In the genomic region with DNA sequence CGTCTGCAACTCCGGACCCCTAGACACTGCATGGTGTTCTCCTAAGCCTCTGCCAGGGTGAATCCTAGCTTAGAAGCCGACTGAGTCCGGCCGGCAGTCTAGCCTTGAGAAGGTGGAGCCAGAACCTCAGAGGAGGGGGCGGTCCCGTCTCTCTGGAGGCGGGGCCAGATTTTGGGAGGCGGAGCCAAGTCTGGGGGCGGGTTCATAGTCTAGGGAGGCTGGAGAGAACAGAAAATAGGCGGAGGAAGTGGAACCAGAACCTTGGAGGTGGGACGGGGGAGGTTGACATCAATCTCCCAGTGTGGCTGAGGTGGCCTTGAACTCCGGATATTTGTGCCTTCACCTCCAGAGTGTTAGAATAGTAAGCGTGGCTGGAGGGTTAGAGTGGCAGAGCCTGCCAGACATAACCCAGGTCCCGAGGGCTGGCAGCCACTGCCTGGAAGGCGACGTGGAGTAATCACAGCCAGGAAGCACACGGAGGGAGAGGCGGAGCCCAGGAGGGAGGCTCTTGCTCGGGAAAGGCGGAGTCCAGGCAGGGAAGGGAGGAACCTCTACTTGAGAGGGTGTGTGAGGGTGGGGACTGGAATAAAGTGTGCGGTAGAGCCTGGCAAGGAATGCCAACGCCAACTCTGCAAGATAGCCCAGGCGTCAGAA, we compare ENCODE assay signal across 8 mouse cellular contexts. TPM values are rescaled to one million over a fixed set of nuclear protein-coding genes. Genes with fewer than 3 reads are reported as not detected.
DNase-seq lines count a peak whose midpoint lies in the region; ATAC-seq lines count a peak whose summit lies in the region.

No protein-coding gene starts in this region.

- H3K9me3 ChIP-seq in intestine, embryonic 14.5 days (ENCODE audit: control insufficient read depth, low read length): no peaks in the 10 kb centered on the region

- peak overlapping the region; percentile 74; the same call in 1 of the 2 replicates for H3K27ac ChIP-seq in intestine, embryonic 14.5 days (ENCODE audit: low read depth)

- ATAC-seq in intestine, embryonic 14.5 days (replicated peaks; ENCODE audit: low FRiP score, low TSS enrichment, low read depth): peak; percentile 89
- ATAC-seq in megakaryocyte progenitor cell, adult 5-6 weeks (replicated peaks; ENCODE audit: poor library complexity): peak; percentile 88

- H3K9ac ChIP-seq in intestine, embryonic 14.5 days (ENCODE audit: low read length): 0 out of 2 replicates have a peak overlapping the region, but pooled peaks have one; percentile 13

- no peaks in the 10 kb centered on the region for H3K36me3 ChIP-seq in intestine, embryonic 14.5 days (ENCODE audit: control insufficient read depth, insufficient read depth, low read length)

- H3K4me3 ChIP-seq in intestine, embryonic 14.5 days (ENCODE audit: low read depth, low read length): peak overlapping the region; percentile 45

- H3K27me3 ChIP-seq in intestine, embryonic 14.5 days (replicated peaks; ENCODE audit: control insufficient read depth, insufficient read depth, low read length): no peaks in the 10 kb centered on the region

- intact Hi-C loops in gastrocnemius, postnatal 36 days (cut with DNase I): no loop called here
- intact Hi-C loops in left cerebral cortex, postnatal 14 days (cut with DNase I): no loop called here

- peak overlapping the region; percentile 62 for H3K4me2 ChIP-seq in intestine, embryonic 14.5 days (ENCODE audit: low read length)

- DNase-seq in adrenal gland, adult 18-20 months (ENCODE audit: low spot score in 2 of 2): peak; percentile 95
- DNase-seq in embryo, embryonic 11 days: peak; percentile 89
- peak; percentile 84 to 89 for DNase-seq in gastrocnemius, postnatal 36 days
- peak; percentile 100 for DNase-seq in intestine, embryonic 14.5 days (ENCODE audit: low spot score)
- DNase-seq in left cerebral cortex, postnatal 14 days (ENCODE audit: low spot score in 2 of 2): peak; percentile 74
- peak; percentile 63 to 73 for DNase-seq in right cerebral cortex, adult 2 months (ENCODE audit: low spot score in 2 of 2)
- peak; percentile 71 for DNase-seq in urinary bladder, postnatal 10 days (ENCODE audit: low spot score)

- WGBS in intestine, embryonic 14.5 days: 2% methylated on average over 24 of the region's 24 CpGs

- peaks cover 26% of the 10 kb centered on the region for H3K4me1 ChIP-seq in intestine, embryonic 14.5 days (replicated peaks; ENCODE audit: control insufficient read depth, insufficient read depth, low read length)

RNA-seq across cellular contexts. Expression of gene Plcd1, which starts 5.0 kb away (rescaled TPM):
- 10 to 100 TPM in 1 of 2 experiments, 1 to 10 TPM in 1; 7.0 to 10.9 TPM for total RNA-seq in adrenal gland, adult 18-20 months (2021)
- total RNA-seq in gastrocnemius, postnatal 36 days (2021): 1 to 10 TPM; 8.2 to 9.0 TPM
- polyA plus RNA-seq in intestine, embryonic 14.5 days (2014; fragmentation: Nextera tagmentation; extraction: Ambion mirVana): 22.1 and 30.3 TPM in 2 replicates
- total RNA-seq in left cerebral cortex, postnatal 14 days (2021): 10 to 100 TPM; 11.5 to 12.1 TPM
- total RNA-seq in megakaryocyte progenitor cell, adult 5-6 weeks (2015): not detected in 2 replicates
- 0.14 and 0.29 TPM in 2 replicates for total RNA-seq in megakaryocyte progenitor cell, adult 5-6 weeks (2017)

RNA-seq across cellular contexts. Expression of gene Dlec1, which starts 14.0 kb away (rescaled TPM):
- total RNA-seq in adrenal gland, adult 18-20 months (2021): 1 to 10 TPM; 1.6 to 3.3 TPM
- not detected for total RNA-seq in gastrocnemius, postnatal 36 days (2021)
- polyA plus RNA-seq in intestine, embryonic 14.5 days (2014; fragmentation: Nextera tagmentation; extraction: Ambion mirVana): 0.37 and 0.67 TPM in 2 replicates
- total RNA-seq in left cerebral cortex, postnatal 14 days (2021): 1 to 10 TPM; 1.8 to 3.1 TPM
- 0.37 and 3.9 TPM in 2 replicates for total RNA-seq in megakaryocyte progenitor cell, adult 5-6 weeks (2015)
- 1.9 TPM in 1 of 2 replicates, not detected in the other for total RNA-seq in megakaryocyte progenitor cell, adult 5-6 weeks (2017)

RNA-seq across cellular contexts. Expression of gene Vill, which starts 35.7 kb away (rescaled TPM):
- 1 to 10 TPM; 1.6 to 1.7 TPM for total RNA-seq in adrenal gland, adult 18-20 months (2021)
- total RNA-seq in gastrocnemius, postnatal 36 days (2021): under 1 TPM; 0.18 to 0.81 TPM
- 26.2 and 27.4 TPM in 2 replicates for polyA plus RNA-seq in intestine, embryonic 14.5 days (2014; fragmentation: Nextera tagmentation; extraction: Ambion mirVana)
- total RNA-seq in left cerebral cortex, postnatal 14 days (2021): 1 to 10 TPM; 3.2 to 4.5 TPM
- 9.2 and 10.8 TPM in 2 replicates for total RNA-seq in megakaryocyte progenitor cell, adult 5-6 weeks (2015)
- total RNA-seq in megakaryocyte progenitor cell, adult 5-6 weeks (2017): 34.4 and 37.7 TPM in 2 replicates

Comparison
In these comparisons a context has a peak if more than half of its experiments do, and no peak if none do; other contexts are left out.
1. Peak in every context shown above with its lines: DNase-seq, ATAC-seq, H3K4me3 ChIP-seq and H3K27ac ChIP-seq.
2. RNA of gene Plcd1, which starts 5.0 kb away (total RNA-seq): 11.5 to 12.1 TPM in left cerebral cortex, postnatal 14 days, 7.0 to 10.9 TPM in adrenal gland, adult 18-20 months and 8.2 to 9.0 TPM in gastrocnemius, postnatal 36 days; 0.14 to 0.29 TPM in megakaryocyte progenitor cell, adult 5-6 weeks; every median in the first group is over 4 times any median in the second.